Mouse (Mus musculus): Measurements from ENCODE around the gene Bcas3.
A peak's percentile ranks its signal among the peaks of the same experiment; 100 is the strongest.

- peak; percentile 68; the same call in 1 of the 2 replicates for TF ChIP-seq CTCF (IDR thresholded peaks at IDR 0.05; ENCODE audit: low read depth, low read length)
- TF ChIP-seq POLR2A (IDR thresholded peaks at IDR 0.05; ENCODE audit: borderline replicate concordance, low read depth, low read length): no peak
Measured at GRCm38 (mm10) chr11:85843347-85843692, 490.4 kb downstream of the Bcas3 start.
